Mouse (Mus musculus): Measurements from ENCODE around the gene Ccdc71.

GRCm38 (mm10) chr9:108431431-108432067, 28.8 kb upstream of the Ccdc71 start:
- TF ChIP-seq CTCF (IDR thresholded peaks at IDR 0.05; ENCODE audit: low read depth, low read length) (no peak), POLR2AphosphoS5 (IDR thresholded peaks at IDR 0.05; ENCODE audit: insufficient replicate concordance, low read depth, low read length) (no peak), GATA1 (IDR thresholded peaks at IDR 0.05; ENCODE audit: borderline replicate concordance, low read length) (no peak), TAL1 (conservative IDR thresholded peaks at IDR 0.05; ENCODE audit: low read depth, low read length) (no peak), GATA2 (IDR thresholded peaks at IDR 0.05; ENCODE audit: borderline replicate concordance, low read depth, low read length) (no peak)

Data from G1E (cell line).